Mouse (Mus musculus) B cell, adult (primary cell): Measurements from ENCODE around the gene Cript. TPM values are rescaled to one million over a fixed set of nuclear protein-coding genes. Genes with fewer than 3 reads are reported as not detected.

Experiments used
- total RNA-seq: library from RNA; stranded (reverse); gene quantifications from 4 replicates; pipeline ENCODE4 v1.2.4, GENCODE M21; 2023; ENCODE audit not compliant: inconsistent age

Gene Cript
- 49.1 to 60.2 TPM (median 57.6 TPM) in 4 replicates for total RNA-seq

DNA sequence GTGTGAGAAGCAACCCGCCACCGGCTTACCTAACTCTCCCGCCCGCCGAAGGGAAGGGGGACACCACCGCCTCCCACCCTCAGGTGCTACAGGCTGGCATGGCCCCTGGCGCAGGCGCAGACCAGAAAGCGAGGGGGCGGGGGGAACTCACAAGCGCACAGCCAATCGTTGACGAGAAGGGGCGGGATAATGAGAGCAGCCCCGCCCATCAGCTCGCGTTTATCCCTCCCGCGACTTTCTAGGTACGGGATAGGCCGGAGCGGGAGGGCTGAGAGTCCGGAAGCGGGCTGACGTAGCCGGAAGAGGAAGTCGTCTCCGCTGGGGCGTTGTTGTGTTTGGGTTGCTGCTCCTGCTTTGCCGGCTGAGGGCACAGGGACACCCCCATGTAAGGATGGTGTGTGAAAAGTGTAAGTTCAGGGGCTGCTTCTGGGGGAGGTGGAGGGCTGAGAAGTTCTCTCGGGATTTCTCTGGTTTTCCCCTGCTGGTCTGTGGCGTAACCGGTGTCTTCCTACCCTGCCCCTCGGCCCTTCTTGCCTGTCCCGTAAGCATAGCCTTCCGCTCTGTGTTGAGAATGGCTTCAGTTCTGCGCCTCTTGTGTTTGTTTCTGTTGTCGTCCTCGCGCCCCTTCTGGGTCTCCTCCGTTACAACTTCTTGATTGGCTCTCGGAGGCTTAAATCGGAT is at the start of gene Cript, which contains the start of gene Pigf:
Cript (plus strand) TSS at position 282 of the 681 bp plus-strand sequence.
Pigf (minus strand) TSS at position 138 of the 681 bp plus-strand sequence.

Other genes starting within 250 kb of the Cript start
- gene Tmem247, start 108.2 kb upstream of the Cript start, total RNA-seq = not detected in 4 replicates
- gene Atp6v1e2, start 77.7 kb upstream of the Cript start, total RNA-seq = not detected in 4 replicates
- 53.2 to 69.4 TPM (median 62.3 TPM) in 4 replicates for gene Rhoq, start 62.5 kb upstream of the Cript start, total RNA-seq
- 14.0 to 18.1 TPM (median 15.1 TPM) in 4 replicates for gene Pigf, start 144 bp upstream of the Cript start, total RNA-seq
- 37.6 to 42.1 TPM (median 41.3 TPM) in 4 replicates for gene Socs5, start 82.1 kb downstream of the Cript start, total RNA-seq
- gene Mcfd2, start 240.4 kb downstream of the Cript start, total RNA-seq = 17.7 to 21.3 TPM (median 19.9 TPM) in 4 replicates